Mouse (Mus musculus) cerebellum, adult 2 months (tissue): Measurements from ENCODE around the gene Hoxa7. TPM values are rescaled to one million over a fixed set of nuclear protein-coding genes. Genes with fewer than 3 reads are reported as not detected.

Experiments
- DNase-seq, 2 experiments: peaks; one replicate each; pipeline ENCODE4 v3.0.0; 2021
- H3K27ac ChIP-seq: fragments of 200-500 bp; 2 replicates; pipeline ENCODE4 v1.5.1; 2012; ENCODE audit warnings: low read length, control low read depth, inconsistent platforms; ENCODE audit not compliant: insufficient read depth
- H3K27me3 ChIP-seq: fragments of 200-500 bp; 2 replicates; pipeline ENCODE4 v1.6.1; 2012; ENCODE audit warnings: inconsistent platforms, mild to moderate bottlenecking, low read length, moderate library complexity; ENCODE audit not compliant: control insufficient read depth, insufficient read depth
- H3K4me1 ChIP-seq: fragments of 200-500 bp; 2 replicates; pipeline ENCODE4 v1.6.1; 2011; ENCODE audit warnings: low read length; ENCODE audit not compliant: control insufficient read depth, insufficient read depth
- H3K4me3 ChIP-seq: fragments of 200-500 bp; replicated peaks from 2 replicates; pipeline ENCODE3; 2011; ENCODE audit warnings: mild to moderate bottlenecking, low read depth, low read length, control low read depth; ENCODE audit not compliant: insufficient read depth
- CTCF ChIP-seq: fragments of 200-500 bp; IDR thresholded peaks from 2 replicates; pipeline ENCODE4 v1.5.1; 2011; ENCODE audit warnings: low read depth, mild to moderate bottlenecking, control low read depth, low read length, moderate library complexity, borderline replicate concordance; ENCODE audit not compliant: insufficient read depth
- POLR2A ChIP-seq: fragments of 200-500 bp; IDR thresholded peaks from 2 replicates; pipeline ENCODE4 v1.6.1; 2011; ENCODE audit warnings: low read length, control low read depth, borderline replicate concordance; ENCODE audit not compliant: insufficient read depth
- WGBS: fragments of 180-500 bp; shearing (Covaris S2); methylation state at CpG from one replicate; pipeline ENCODE4 v1.1.7; 2018; 5-methylcytosine and 5-hydroxymethylcytosine counted together
- polyA plus RNA-seq: library from polyadenylated mRNA; depleted of rRNA; stranded (reverse); fragments of >200 nt; gene quantifications from 2 replicates; pipeline ENCODE4 v1.2.3, GENCODE M21; 2012

Hoxa7 gene
- polyA plus RNA-seq, 1 experiment: 0.07 TPM

DNA sequence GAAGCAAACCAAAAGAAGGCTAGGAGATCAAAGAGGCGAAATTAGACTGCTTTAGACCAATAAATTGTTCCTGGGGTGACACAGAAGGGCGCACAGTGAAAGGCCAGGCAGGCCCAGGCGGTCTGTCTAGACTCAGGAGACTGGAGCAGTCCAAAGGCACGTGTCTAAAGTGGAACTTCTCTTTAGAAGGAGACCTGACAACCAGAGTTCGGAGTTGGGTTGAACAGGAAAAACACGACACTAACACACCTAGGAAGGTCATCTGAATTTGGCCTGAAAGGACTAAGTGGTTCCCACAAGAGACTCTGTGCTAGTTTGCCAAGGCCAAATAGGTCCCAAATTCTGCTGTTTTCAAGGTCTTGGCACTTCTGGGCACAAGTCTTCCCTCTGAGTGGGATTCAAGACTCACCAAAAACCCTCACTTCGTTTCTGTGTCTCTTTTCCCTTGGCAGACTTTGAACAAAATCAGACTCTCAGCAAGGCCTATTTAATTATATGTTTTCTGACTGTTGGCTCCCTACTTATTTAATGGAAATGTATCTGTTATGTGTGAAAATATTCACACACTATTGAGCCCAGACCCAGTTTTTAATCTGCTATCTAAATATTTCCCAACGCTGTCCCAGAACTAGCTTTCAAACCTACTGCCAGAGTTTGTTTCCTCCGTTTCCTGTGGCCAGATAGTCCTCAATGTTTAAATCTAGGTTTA, 2.3 kb downstream of the Hoxa7 start:
- WGBS: 33% methylated on average over 9 of the region's 9 CpGs
- H3K4me1 ChIP-seq: no peaks in the 10 kb centered on the region
- no peak for TF ChIP-seq CTCF

GRCm38 (mm10) chr6:52218643-52219215, 2.9 kb downstream of the Hoxa7 start:
- WGBS: 10% methylated on average over 14 of the region's 14 CpGs
- TF ChIP-seq POLR2A (no peak), CTCF (no peak)
- DNase-seq: no peak
- Histone ChIP-seq H3K27me3 (peaks cover 9% of the 10 kb centered on the region; the same call in 1 of the 2 replicates), H3K4me3 (no peak overlapping the region), H3K27ac (no peak overlapping the region), H3K4me1 (no peaks in the 10 kb centered on the region)

More for the DNA sequence above, 2.3 kb downstream of the Hoxa7 start:
- Histone ChIP-seq H3K27ac (no peak overlapping the region), H3K4me3 (no peak overlapping the region), H3K27me3 (peaks cover 9% of the 10 kb centered on the region; the same call in 1 of the 2 replicates)
- no peak for DNase-seq

DNA sequence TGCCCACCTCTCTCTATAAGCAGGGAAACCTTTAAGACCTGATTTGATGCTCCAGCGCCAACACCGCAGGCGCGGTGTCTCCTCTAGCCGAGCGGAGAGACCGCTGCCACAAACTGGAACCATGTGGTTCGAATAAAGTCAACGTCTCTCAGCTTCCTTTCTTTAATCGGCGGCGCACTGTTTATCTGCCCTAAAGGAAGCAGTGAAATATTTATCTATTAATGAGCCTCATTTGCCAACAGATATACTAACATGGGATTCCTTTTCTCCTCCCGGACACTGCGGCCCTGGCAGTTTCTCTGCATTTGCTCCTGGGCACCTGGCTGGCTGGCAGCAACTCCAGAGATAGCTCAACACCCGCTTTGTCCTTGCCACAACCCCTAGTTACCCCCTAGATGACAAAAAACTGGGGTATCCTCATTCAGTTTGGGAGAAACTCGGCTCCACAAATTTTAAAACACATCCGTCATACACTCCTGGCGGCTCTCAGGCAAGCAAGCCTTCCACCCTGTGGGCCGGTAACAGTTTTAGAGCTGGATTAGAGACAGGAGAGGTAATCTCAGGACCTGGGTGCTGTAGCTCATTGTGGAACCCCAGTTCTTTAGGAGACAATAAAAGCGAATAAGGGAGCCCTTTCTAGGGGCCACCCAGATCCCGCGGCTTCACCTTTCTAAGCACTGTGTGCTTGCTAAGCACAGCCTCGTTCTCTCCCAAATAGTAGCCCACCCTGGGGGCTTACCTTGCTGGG, 3.6 kb downstream of the Hoxa7 start:
- Histone ChIP-seq H3K4me1 (no peaks in the 10 kb centered on the region), H3K27me3 (peaks cover 12% of the 10 kb centered on the region; the same call in 1 of the 2 replicates)
- WGBS: 9% methylated on average over 23 of the region's 23 CpGs

GRCm38 (mm10) chr6:52217459-52217768, 4.2 kb downstream of the Hoxa7 start:
- H3K27ac ChIP-seq: no peak overlapping the region
- TF ChIP-seq POLR2A (no peak), CTCF (no peak)
- H3K4me3 ChIP-seq: no peak overlapping the region
- no peak for DNase-seq
- H3K27me3 ChIP-seq: peaks cover 15% of the 10 kb centered on the region; the same call in 1 of the 2 replicates
- no peaks in the 10 kb centered on the region for H3K4me1 ChIP-seq
- 2% methylated on average over 25 of the region's 25 CpGs for WGBS

More for the DNA sequence above, 3.6 kb downstream of the Hoxa7 start:
- Histone ChIP-seq H3K27ac (no peak overlapping the region), H3K4me3 (no peak overlapping the region)
- no peak for DNase-seq
- TF ChIP-seq CTCF (no peak), POLR2A (no peak)

- TF ChIP-seq CTCF (no peak), POLR2A (no peak)
- Histone ChIP-seq H3K27me3 (peaks cover 16% of the 10 kb centered on the region; the same call in 1 of the 2 replicates), H3K27ac (no peak overlapping the region), H3K4me1 (no peaks in the 10 kb centered on the region), H3K4me3 (no peak overlapping the region)
- 4% methylated on average over 56 of the region's 60 CpGs for WGBS
- no peak for DNase-seq
Observed at GRCm38 (mm10) chr6:52216691-52217458, 4.8 kb downstream of the Hoxa7 start.

- H3K27me3 ChIP-seq: peaks cover 16% of the 10 kb centered on the region; the same call in 1 of the 2 replicates
- H3K4me1 ChIP-seq: no peaks in the 10 kb centered on the region
- H3K27ac ChIP-seq: no peak overlapping the region
- no peak for DNase-seq
- 3% methylated on average over 30 of the region's 30 CpGs for WGBS
- TF ChIP-seq POLR2A (no peak), CTCF (no peak)
- H3K4me3 ChIP-seq: no peak overlapping the region
Observed at GRCm38 (mm10) chr6:52215771-52216535, 5.7 kb downstream of the Hoxa7 start.

DNA sequence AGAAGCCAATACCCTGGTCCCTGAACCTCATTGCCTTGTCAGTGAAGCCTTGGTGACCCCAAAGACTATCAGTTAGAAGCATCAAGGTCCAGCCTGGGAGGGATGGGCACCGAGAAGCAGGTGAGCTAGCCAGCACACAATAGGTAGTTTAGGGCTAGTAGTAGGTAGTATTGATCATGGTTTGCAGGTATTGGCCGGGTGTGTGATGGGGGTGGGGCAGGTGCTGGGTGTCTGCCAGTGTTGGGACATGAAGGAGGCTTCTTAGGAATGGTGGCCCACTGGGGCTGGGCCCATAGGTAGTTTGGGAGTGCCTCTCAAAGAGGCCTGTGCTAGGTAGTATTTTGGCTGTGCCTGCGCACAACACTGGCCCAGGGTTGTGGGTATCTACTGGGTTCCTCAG, 6.6 kb downstream of the Hoxa7 start:
- Histone ChIP-seq H3K27me3 (peaks cover 16% of the 10 kb centered on the region; the same call in 1 of the 2 replicates), H3K27ac (no peak overlapping the region), H3K4me3 (no peak overlapping the region), H3K4me1 (no peaks in the 10 kb centered on the region)
- 14% methylated on average over 3 of the region's 3 CpGs for WGBS
- DNase-seq: no peak
- TF ChIP-seq POLR2A (no peak), CTCF (no peak)
